In the genomic region with DNA sequence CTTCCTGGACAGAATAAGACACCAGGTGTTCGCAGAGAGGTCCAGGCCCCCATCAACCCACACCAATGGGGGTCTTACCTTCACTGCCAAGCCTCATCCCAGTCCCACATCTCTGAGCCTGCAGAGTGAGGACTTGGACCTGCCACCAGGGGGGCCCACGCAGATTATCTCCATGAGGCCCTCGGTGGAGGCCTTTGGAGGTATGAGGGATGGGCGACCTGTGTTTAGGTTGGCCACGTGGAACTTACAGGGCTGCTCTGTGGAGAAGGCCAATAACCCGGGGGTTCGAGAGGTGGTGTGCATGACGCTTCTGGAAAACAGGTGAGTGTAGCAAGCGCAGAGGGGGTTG, we compare ENCODE assay signal across 8 mouse cellular contexts. TPM values are rescaled to one million over a fixed set of nuclear protein-coding genes. Genes with fewer than 3 reads are reported as not detected.
A peak's percentile ranks its signal among the peaks of the same experiment; 100 is the strongest.
DNase-seq lines count a peak whose midpoint lies in the region; ATAC-seq and TF ChIP-seq lines count a peak whose summit lies in the region.

No protein-coding gene starts in this region.

- H3K4me1 ChIP-seq in limb, embryonic 15.5 days: peaks cover 58% of the 10 kb centered on the region
- H3K4me1 ChIP-seq in stomach, postnatal 0 days (replicated peaks; ENCODE audit: control insufficient read depth, insufficient read depth): peaks cover 12% of the 10 kb centered on the region

- 72% methylated on average over 9 of the region's 9 CpGs for WGBS in limb, embryonic 15.5 days
- 85% methylated on average over 9 of the region's 9 CpGs for WGBS in stomach, postnatal 0 days

- H3K4me2 ChIP-seq in limb, embryonic 15.5 days: peak overlapping the region; percentile 81
- H3K4me2 ChIP-seq in stomach, postnatal 0 days (replicated peaks; ENCODE audit: low read depth): peak overlapping the region; percentile 94

- peak overlapping the region; percentile 76 for H3K4me3 ChIP-seq in limb, embryonic 15.5 days
- peak overlapping the region; percentile 78; the same call in 1 of the 2 replicates for H3K4me3 ChIP-seq in stomach, postnatal 0 days (ENCODE audit: low read depth, low read length)

- no peak overlapping the region for H3K27ac ChIP-seq in limb, embryonic 15.5 days
- H3K27ac ChIP-seq in stomach, postnatal 0 days (replicated peaks): no peak overlapping the region

- TF ChIP-seq EP300 in stomach, postnatal 0 days (optimal IDR thresholded peaks at IDR 0.05): no peak

- DNase-seq in cerebellum, adult 11-12 months: peak; percentile 42
- DNase-seq in cerebellum, adult 8-10 months: no peak
- DNase-seq in lung, postnatal 10 days: peak; percentile 6
- no peak for DNase-seq in lung, postnatal 14 days
- peak; percentile 42 for DNase-seq in stomach, postnatal 0 days (ENCODE audit: low spot score)
- DNase-seq in urinary bladder, postnatal 36 days (ENCODE audit: low spot score in 2 of 2): no peak
- DNase-seq in right cerebral cortex, postnatal 36 days (ENCODE audit: low spot score in 2 of 2): no peak

- no peaks in the 10 kb centered on the region for H3K9me3 ChIP-seq in limb, embryonic 15.5 days
- H3K9me3 ChIP-seq in stomach, postnatal 0 days (ENCODE audit: control insufficient read depth, low read length): no peaks in the 10 kb centered on the region

- no peaks in the 10 kb centered on the region for H3K36me3 ChIP-seq in limb, embryonic 15.5 days
- no peaks in the 10 kb centered on the region for H3K36me3 ChIP-seq in stomach, postnatal 0 days (ENCODE audit: control insufficient read depth, insufficient read depth, low read length)

- TF ChIP-seq CTCF in stomach, postnatal 0 days (IDR thresholded peaks at IDR 0.05; ENCODE audit: low read depth): peak; percentile 44

- ATAC-seq in limb, embryonic 15.5 days (ENCODE audit: insufficient number of reproducible peaks, low FRiP score, low TSS enrichment, low read depth): no peak
- no peak for ATAC-seq in stomach, postnatal 0 days (ENCODE audit: low FRiP score, low TSS enrichment)

- no peak overlapping the region for H3K9ac ChIP-seq in limb, embryonic 15.5 days
- no peak overlapping the region for H3K9ac ChIP-seq in stomach, postnatal 0 days (ENCODE audit: low read length)

- H3K27me3 ChIP-seq in limb, embryonic 15.5 days: no peaks in the 10 kb centered on the region
- H3K27me3 ChIP-seq in stomach, postnatal 0 days (ENCODE audit: control insufficient read depth, insufficient read depth, low read length): no peaks in the 10 kb centered on the region

RNA-seq across cellular contexts. Expression of gene Eepd1, which starts 1.6 kb away (rescaled TPM):
- polyA plus RNA-seq in limb, embryonic 15.5 days (2015; fragmentation: Nextera tagmentation; extraction: Ambion mirVana): 14.4 and 17.0 TPM in 2 replicates
- polyA plus RNA-seq in stomach, postnatal 0 days (2015; fragmentation: Nextera tagmentation; extraction: Ambion mirVana): 16.8 and 17.8 TPM in 2 replicates

Comparison
In these comparisons a context has a peak if more than half of its experiments do, and no peak if none do; other contexts are left out.
1. DNase-seq: peak in cerebellum, adult 11-12 months (single experiment), lung, postnatal 10 days (single experiment) and stomach, postnatal 0 days (single experiment); none in cerebellum, adult 8-10 months (single experiment), lung, postnatal 14 days (single experiment), urinary bladder, postnatal 36 days (0 of 2) and right cerebral cortex, postnatal 36 days (0 of 2).